Mouse (Mus musculus) monocyte, adult 2 months (primary cell): ENCODE data around the gene Sephs2.
A peak's percentile ranks its signal among the peaks of the same experiment; 100 is the strongest.

Experiments
- DNase-seq, 2 experiments: peaks; one replicate each; pipeline ENCODE4 v3.0.0; 2022; ENCODE audit warnings: low spot score in 2 of 2, low read depth in 1 of 2

Sephs2 gene

DNA sequence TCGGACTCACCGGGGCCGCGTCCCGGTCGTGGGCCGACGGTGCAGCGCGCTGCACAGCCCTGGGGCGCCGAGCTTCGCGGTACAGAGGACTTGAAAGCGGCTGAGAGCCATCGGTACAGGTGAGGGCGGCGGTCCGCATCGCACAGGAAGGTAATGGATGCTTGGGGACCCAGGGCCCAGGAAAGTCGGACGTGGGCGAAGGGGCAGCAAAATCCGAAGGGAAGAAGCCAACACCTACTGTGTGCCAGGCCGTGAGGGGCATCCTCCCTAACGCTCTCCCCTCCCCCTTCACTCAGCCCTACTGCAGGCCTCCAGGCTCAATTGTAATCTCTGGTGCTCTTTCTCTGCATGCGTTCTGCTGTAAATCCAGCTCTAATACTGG is 40.5 kb downstream of the Sephs2 start:
- no peak for DNase-seq

- peak; percentile 33 to 62 for DNase-seq
Observed at GRCm38 (mm10) chr7:127232622-127233367, 41.1 kb downstream of the Sephs2 start, which contains the start of the genes Zfp553 and Sept1. TSS of gene Zfp553 (plus strand) at chr7:127233061. TSS of gene Sept1 (minus strand) at chr7:127233130.

DNA sequence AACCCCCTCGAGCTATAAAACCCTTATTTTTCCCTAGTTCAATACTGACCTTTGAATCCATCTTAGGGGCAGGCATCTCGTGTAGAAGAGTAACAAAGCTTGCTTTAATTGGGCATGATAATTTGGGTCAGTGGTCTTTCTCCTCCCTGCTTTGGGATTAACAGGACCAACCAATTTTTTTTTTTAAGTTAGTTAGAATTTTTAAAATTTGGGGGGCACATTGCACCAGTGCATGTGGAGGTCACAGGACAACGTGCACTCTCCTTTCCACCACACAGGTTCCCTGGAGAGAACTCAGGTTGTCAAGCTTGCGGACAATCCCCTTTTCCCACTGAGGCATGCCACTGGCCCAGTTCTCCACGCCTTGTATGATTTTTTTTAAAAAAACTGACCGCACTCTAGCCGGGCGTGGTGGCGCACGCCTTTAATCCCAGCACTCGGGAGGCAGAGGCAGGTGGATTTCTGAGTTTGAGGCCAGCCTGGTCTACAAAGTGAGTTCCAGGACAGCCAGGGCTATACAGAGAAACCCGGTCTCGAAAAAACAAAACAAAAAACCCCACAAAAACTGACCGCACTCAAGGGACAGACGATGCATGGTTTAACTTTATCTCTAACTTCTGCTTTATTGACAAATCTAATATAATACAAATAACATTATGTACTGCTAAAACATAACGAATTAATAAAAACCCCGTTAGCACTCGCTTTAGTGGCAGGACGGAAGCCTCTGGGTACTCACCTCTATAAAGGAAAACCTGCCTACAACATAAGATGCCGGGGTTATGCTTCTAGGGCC is 41.8 kb downstream of the Sephs2 start:
- no peak for DNase-seq

- no peak for DNase-seq
Observed at GRCm38 (mm10) chr7:127231376-127231775, 42.5 kb downstream of the Sephs2 start.

DNA sequence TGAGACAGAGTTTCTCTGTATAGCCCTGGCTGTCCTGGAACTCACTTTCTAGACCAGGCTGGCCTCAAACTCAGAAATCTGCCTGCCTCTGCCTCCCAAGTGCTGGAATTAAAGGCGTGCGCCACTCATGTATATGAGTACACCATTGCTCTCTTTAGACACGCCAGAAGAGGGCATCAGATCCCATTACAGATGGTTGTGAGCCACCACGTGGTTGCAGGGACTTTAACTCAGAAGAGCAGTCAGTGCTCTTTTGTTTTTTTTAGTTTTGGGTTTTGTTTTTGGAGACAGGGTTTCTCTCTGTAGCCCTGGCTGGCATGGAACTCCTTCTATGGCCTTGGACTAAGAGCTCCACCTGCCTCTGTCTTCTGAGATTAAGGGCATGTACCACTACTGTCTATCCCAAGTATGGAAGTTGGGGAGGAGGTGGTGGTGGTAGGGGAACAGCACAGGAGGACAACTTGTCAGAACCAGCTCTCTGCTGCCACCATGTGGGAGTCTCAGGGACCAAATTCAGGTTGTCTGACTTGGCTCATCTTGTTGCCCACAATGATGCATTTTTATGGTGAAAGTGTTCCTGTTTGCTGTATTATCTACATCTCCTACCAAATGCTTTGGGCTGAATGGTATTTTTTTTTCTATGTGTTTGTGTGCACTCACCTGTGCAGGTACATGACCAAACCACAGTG is 45.1 kb downstream of the Sephs2 start:
- DNase-seq = peak in 1 of 2 experiments; percentile 62

DNA sequence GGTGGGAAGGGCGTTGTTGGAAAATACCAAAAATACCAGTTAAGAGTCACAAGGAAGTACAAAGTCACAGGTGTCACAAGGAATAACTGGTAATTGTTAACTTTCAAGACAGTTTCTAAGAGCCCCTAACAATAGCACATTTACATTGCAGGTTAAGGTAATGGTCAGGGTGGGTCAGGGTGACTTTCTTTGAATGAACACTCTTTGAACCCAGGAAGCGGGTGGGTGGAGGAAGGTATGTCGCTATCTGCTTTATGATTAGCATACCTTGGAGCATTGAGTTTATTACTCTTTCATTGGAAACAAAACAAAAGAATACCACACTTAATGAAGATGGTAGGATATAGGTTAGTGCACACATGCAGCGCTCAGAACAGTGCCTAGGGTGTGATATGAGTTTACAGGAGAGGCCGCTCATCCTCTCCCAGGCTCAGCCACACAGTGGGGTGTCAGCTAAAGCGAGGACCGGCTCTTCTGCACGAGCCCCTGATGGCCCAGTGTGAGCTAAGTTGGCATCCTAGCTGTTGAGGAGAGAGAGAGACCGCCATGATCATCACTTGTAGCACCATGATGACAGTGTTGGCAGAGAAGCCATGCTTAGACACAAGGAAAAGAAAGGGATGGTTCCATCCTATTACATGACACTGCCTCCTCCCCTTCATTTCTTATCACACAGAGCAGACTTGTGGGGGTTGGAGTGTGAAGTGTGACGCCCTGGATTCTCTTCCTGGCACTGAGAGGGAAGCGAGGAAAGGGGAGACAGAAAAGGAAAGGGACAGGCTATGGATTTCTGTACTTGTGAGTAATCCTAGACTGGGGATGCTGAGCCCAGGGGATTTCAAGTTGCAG is 48.5 kb downstream of the Sephs2 start:
- no peak for DNase-seq

DNA sequence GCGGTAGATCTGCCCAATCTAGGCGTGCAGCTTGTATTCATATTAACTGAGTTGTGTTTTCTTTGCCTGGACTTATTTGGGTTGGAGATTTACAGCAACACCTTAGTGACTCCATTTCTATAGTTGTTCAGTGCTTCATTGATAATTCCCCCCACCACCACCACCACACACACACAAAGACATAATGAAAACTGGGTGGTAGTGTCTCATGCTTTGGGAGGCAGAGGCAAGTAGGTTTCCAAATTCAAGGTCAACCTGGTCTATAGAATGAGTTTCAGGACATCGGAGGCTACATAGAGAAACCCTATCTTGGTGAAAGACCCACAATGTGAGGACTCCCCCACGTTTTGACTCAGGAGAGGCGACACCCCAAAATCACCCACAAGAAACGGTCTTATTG is 49.2 kb downstream of the Sephs2 start:
- no peak for DNase-seq

- DNase-seq = no peak
Observed at GRCm38 (mm10) chr7:127223515-127224478, 50.1 kb downstream of the Sephs2 start.

DNA sequence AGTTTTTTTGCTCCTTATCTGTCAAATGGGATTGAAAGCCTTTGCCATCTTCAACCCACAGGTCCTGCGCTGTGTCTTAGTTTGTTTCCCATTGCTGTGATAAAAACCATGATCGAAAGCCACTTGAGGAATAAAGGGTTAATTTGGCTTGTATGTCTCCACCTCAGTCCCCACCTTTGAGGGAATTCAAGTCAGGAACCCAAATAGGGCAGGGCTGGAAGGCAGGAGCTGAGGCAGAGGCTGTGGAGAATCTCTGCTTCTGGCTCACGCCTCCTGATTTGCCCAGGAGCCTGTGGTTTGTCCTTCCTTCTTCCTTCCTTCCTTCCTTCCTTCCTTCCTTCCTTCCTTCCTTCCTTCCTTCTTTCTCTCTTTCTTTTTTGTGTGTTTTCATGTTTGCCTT is 50.7 kb downstream of the Sephs2 start:
- DNase-seq = no peak
